Mouse (Mus musculus) lung, embryonic 14.5 days (tissue): Measurements from ENCODE around the gene Dnah2. TPM values are rescaled to one million over a fixed set of nuclear protein-coding genes. Genes with fewer than 3 reads are reported as not detected.
A peak's percentile ranks its signal among the peaks of the same experiment; 100 is the strongest.

Experiments
- ATAC-seq: fragments of 200-750 bp; cut with Nextera tagmentation; 2 replicates; pipeline ENCODE4 v1.8.0; 2017; ENCODE audit warnings: mild to moderate bottlenecking, moderate TSS enrichment, moderate library complexity; ENCODE audit not compliant: insufficient read depth
- DNase-seq: peaks from one replicate; pipeline ENCODE4 v3.0.0-alpha.2; 2015
- H3K27ac ChIP-seq: fragments of 300-500 bp; sonication (generic); 2 replicates; pipeline ENCODE4 v1.5.1; 2014; ENCODE audit warnings: low read depth, mild to moderate bottlenecking, moderate library complexity
- H3K27me3 ChIP-seq: fragments of 300-500 bp; sonication (generic); 2 replicates; pipeline ENCODE4 v1.6.1; 2014; ENCODE audit warnings: low read length, control low read depth; ENCODE audit not compliant: insufficient read depth
- H3K36me3 ChIP-seq: fragments of 300-500 bp; sonication (generic); 2 replicates; pipeline ENCODE4 v1.6.1; 2014; ENCODE audit warnings: control low read depth; ENCODE audit not compliant: insufficient read depth
- H3K4me1 ChIP-seq: fragments of 300-500 bp; sonication (generic); 2 replicates; pipeline ENCODE4 v1.6.1; 2014; ENCODE audit warnings: antibody characterized with exemption, control low read depth; ENCODE audit not compliant: insufficient read depth
- H3K4me2 ChIP-seq: fragments of 300-500 bp; sonication (generic); 2 replicates; pipeline ENCODE4 v1.6.1; 2014; ENCODE audit warnings: mild to moderate bottlenecking
- H3K4me3 ChIP-seq: fragments of 300-500 bp; sonication (generic); 2 replicates; pipeline ENCODE4 v1.5.1; 2014; ENCODE audit warnings: low read depth, low read length
- H3K9ac ChIP-seq: fragments of 300-500 bp; sonication (generic); 2 replicates; pipeline ENCODE4 v1.6.1; 2014
- H3K9me3 ChIP-seq: fragments of 300-500 bp; sonication (generic); 2 replicates; pipeline ENCODE4 v1.6.1; 2016; ENCODE audit warnings: low read depth, low read length, control low read depth
- CTCF ChIP-seq: IDR thresholded peaks from 2 replicates; pipeline ENCODE4 v1.5.1; 2016; ENCODE audit warnings: antibody characterized with exemption, low read depth
- WGBS: fragments of 180-500 bp; shearing (Covaris S2); extraction: QIAGEN DNeasy Blood & Tissue Kit; methylation state at CpG from one replicate; pipeline ENCODE4 v1.1.7; 2014; 5-methylcytosine and 5-hydroxymethylcytosine counted together
- polyA plus RNA-seq: library from polyadenylated mRNA; unstranded; fragments of >200 nt; fragmentation: Nextera tagmentation; extraction: Ambion mirVana; gene quantifications from 2 replicates; pipeline ENCODE4 v1.2.1, GENCODE M21; 2014

The Dnah2 gene
- polyA plus RNA-seq, 1 experiment from 2014 or later = 1.9 TPM

GRCm38 (mm10) chr11:69437291-69437690, 111.6 kb downstream of the Dnah2 start:
- no peak overlapping the region for H3K9ac ChIP-seq
- H3K27ac ChIP-seq = no peak overlapping the region
- WGBS = 29% methylated on average over 3 of the region's 3 CpGs
- DNase-seq = no peak
- H3K36me3 ChIP-seq = no peaks in the 10 kb centered on the region
- H3K9me3 ChIP-seq = no peaks in the 10 kb centered on the region
- H3K4me3 ChIP-seq = no peak overlapping the region
- no peak for TF ChIP-seq CTCF
- no peaks in the 10 kb centered on the region for H3K27me3 ChIP-seq
- no peak overlapping the region for H3K4me2 ChIP-seq
- H3K4me1 ChIP-seq = no peaks in the 10 kb centered on the region
- no peak for ATAC-seq

GRCm38 (mm10) chr11:69433189-69433588, 115.7 kb downstream of the Dnah2 start:
- 46% methylated on average over 6 of the region's 6 CpGs for WGBS
- DNase-seq = no peak
- ATAC-seq = no peak
- Histone ChIP-seq H3K27ac (no peak overlapping the region), H3K27me3 (no peaks in the 10 kb centered on the region), H3K9ac (no peak overlapping the region), H3K4me1 (no peaks in the 10 kb centered on the region), H3K36me3 (no peaks in the 10 kb centered on the region), H3K4me2 (no peak overlapping the region), H3K9me3 (no peaks in the 10 kb centered on the region), H3K4me3 (no peak overlapping the region)
- no peak for TF ChIP-seq CTCF

GRCm38 (mm10) chr11:69432640-69432982, 116.3 kb downstream of the Dnah2 start:
- DNase-seq (no peak), ATAC-seq (no peak)
- no peak for TF ChIP-seq CTCF
- no peaks in the 10 kb centered on the region for H3K36me3 ChIP-seq
- no peak overlapping the region for H3K4me3 ChIP-seq
- H3K27ac ChIP-seq = no peak overlapping the region
- no peak overlapping the region for H3K4me2 ChIP-seq
- H3K4me1 ChIP-seq = no peaks in the 10 kb centered on the region
- 59% methylated on average over 11 of the region's 11 CpGs for WGBS
- no peaks in the 10 kb centered on the region for H3K27me3 ChIP-seq
- no peaks in the 10 kb centered on the region for H3K9me3 ChIP-seq
- H3K9ac ChIP-seq = no peak overlapping the region

- H3K27me3 ChIP-seq = no peaks in the 10 kb centered on the region
- no peaks in the 10 kb centered on the region for H3K4me1 ChIP-seq
- H3K9me3 ChIP-seq = no peaks in the 10 kb centered on the region
- ATAC-seq (peak; percentile 74), DNase-seq (peak; percentile 94)
- peak overlapping the region; percentile 42 for H3K4me2 ChIP-seq
- no peak overlapping the region for H3K9ac ChIP-seq
- H3K36me3 ChIP-seq = no peaks in the 10 kb centered on the region
- 33% methylated on average over 11 of the region's 11 CpGs for WGBS
- TF ChIP-seq CTCF = peak; percentile 91
- no peak overlapping the region for H3K4me3 ChIP-seq
- no peak overlapping the region for H3K27ac ChIP-seq
Measured at GRCm38 (mm10) chr11:69431829-69432639, 116.9 kb downstream of the Dnah2 start.

GRCm38 (mm10) chr11:69430631-69431030, 118.3 kb downstream of the Dnah2 start:
- no peak for TF ChIP-seq CTCF
- ATAC-seq (no peak), DNase-seq (no peak)
- Histone ChIP-seq H3K27ac (no peak overlapping the region), H3K27me3 (no peaks in the 10 kb centered on the region), H3K4me3 (no peak overlapping the region), H3K9me3 (no peaks in the 10 kb centered on the region), H3K9ac (no peak overlapping the region), H3K36me3 (no peaks in the 10 kb centered on the region), H3K4me2 (no peak overlapping the region), H3K4me1 (no peaks in the 10 kb centered on the region)
- 85% methylated on average over 15 of the region's 15 CpGs for WGBS

- 14% methylated on average over 2 of the region's 2 CpGs for WGBS
Measured at GRCm38 (mm10) chr11:69429313-69429712, 119.6 kb downstream of the Dnah2 start.

GRCm38 (mm10) chr11:69428751-69429150, 120.2 kb downstream of the Dnah2 start:
- DNase-seq = peak; percentile 79
- 13% methylated on average over 4 of the region's 4 CpGs for WGBS
- no peak overlapping the region for H3K4me2 ChIP-seq
- no peaks in the 10 kb centered on the region for H3K27me3 ChIP-seq
- no peak for ATAC-seq
- H3K27ac ChIP-seq = no peak overlapping the region; the same call in 1 of the 2 replicates
- TF ChIP-seq CTCF = no peak
- no peaks in the 10 kb centered on the region for H3K36me3 ChIP-seq
- H3K9ac ChIP-seq = no peak overlapping the region
- H3K4me1 ChIP-seq = no peaks in the 10 kb centered on the region
- H3K9me3 ChIP-seq = no peaks in the 10 kb centered on the region
- H3K4me3 ChIP-seq = no peak overlapping the region

More at GRCm38 (mm10) chr11:69429313-69429712, 119.6 kb downstream of the Dnah2 start:
- H3K36me3 ChIP-seq = no peaks in the 10 kb centered on the region
- no peak for ATAC-seq
- no peak overlapping the region for H3K4me2 ChIP-seq
- H3K4me3 ChIP-seq = no peak overlapping the region
- no peaks in the 10 kb centered on the region for H3K4me1 ChIP-seq
- H3K9me3 ChIP-seq = no peaks in the 10 kb centered on the region
- TF ChIP-seq CTCF = no peak
- no peak overlapping the region for H3K9ac ChIP-seq
- H3K27me3 ChIP-seq = no peaks in the 10 kb centered on the region
- DNase-seq = peak; percentile 51
- no peak overlapping the region; the same call in 1 of the 2 replicates for H3K27ac ChIP-seq
